Mouse (Mus musculus): ENCODE data around the gene Hs2st1. TPM values are rescaled to one million over a fixed set of nuclear protein-coding genes. Genes with fewer than 3 reads are reported as not detected.

Hs2st1 gene
- polyA plus RNA-seq, 1 experiment from 2014 or later, result 1.5 TPM

GRCm38 (mm10) chr3:144488787-144489186 lies 81.2 kb downstream of the Hs2st1 start:
- WGBS (ENCODE audit: insufficient replicate concordance), result 53% methylated on average over 2 of the region's 2 CpGs
- H3K27me3 ChIP-seq (ENCODE audit: insufficient read depth, low read length), result no peaks in the 10 kb centered on the region
- no peak overlapping the region for H3K9ac ChIP-seq (replicated peaks)
- ATAC-seq (no peak), DNase-seq (no peak)
- no peaks in the 10 kb centered on the region for H3K4me1 ChIP-seq (ENCODE audit: insufficient read depth)
- no peak overlapping the region for H3K27ac ChIP-seq (ENCODE audit: low read depth)
- no peak overlapping the region for H3K4me3 ChIP-seq (ENCODE audit: low read depth, low read length)
- no peak for TF ChIP-seq CTCF (IDR thresholded peaks at IDR 0.05; ENCODE audit: low read depth)
- TF ChIP-seq EP300 (IDR thresholded peaks at IDR 0.05; ENCODE audit: low read depth), result no peak
- H3K4me2 ChIP-seq (ENCODE audit: low read depth, low read length), result no peak overlapping the region
- no peaks in the 10 kb centered on the region for H3K9me3 ChIP-seq (ENCODE audit: low read length)
- no peaks in the 10 kb centered on the region for H3K36me3 ChIP-seq (replicated peaks; ENCODE audit: insufficient read depth, low read length)

GRCm38 (mm10) chr3:144480595-144480994 lies 89.4 kb downstream of the Hs2st1 start:
- DNase-seq (no peak), ATAC-seq (no peak)
- WGBS (ENCODE audit: insufficient replicate concordance), result 80% methylated on average over 5 of the region's 5 CpGs
- Histone ChIP-seq H3K9me3 (ENCODE audit: low read length) (no peaks in the 10 kb centered on the region), H3K4me2 (ENCODE audit: low read depth, low read length) (no peak overlapping the region), H3K4me3 (ENCODE audit: low read depth, low read length) (no peak overlapping the region), H3K27me3 (ENCODE audit: insufficient read depth, low read length) (no peaks in the 10 kb centered on the region), H3K9ac (replicated peaks) (no peak overlapping the region), H3K36me3 (replicated peaks; ENCODE audit: insufficient read depth, low read length) (no peaks in the 10 kb centered on the region), H3K4me1 (ENCODE audit: insufficient read depth) (no peaks in the 10 kb centered on the region), H3K27ac (ENCODE audit: low read depth) (no peak overlapping the region)
- TF ChIP-seq EP300 (IDR thresholded peaks at IDR 0.05; ENCODE audit: low read depth), result no peak
- TF ChIP-seq CTCF (IDR thresholded peaks at IDR 0.05; ENCODE audit: low read depth), result no peak

GRCm38 (mm10) chr3:144478427-144478794 lies 91.6 kb downstream of the Hs2st1 start:
- WGBS (ENCODE audit: insufficient replicate concordance), result 87% methylated on average over 7 of the region's 7 CpGs
- DNase-seq (no peak), ATAC-seq (no peak)
- TF ChIP-seq EP300 (IDR thresholded peaks at IDR 0.05; ENCODE audit: low read depth) (no peak), CTCF (IDR thresholded peaks at IDR 0.05; ENCODE audit: low read depth) (no peak)
- H3K4me1 ChIP-seq (ENCODE audit: insufficient read depth), result no peaks in the 10 kb centered on the region
- H3K4me2 ChIP-seq (ENCODE audit: low read depth, low read length), result no peak overlapping the region
- H3K9me3 ChIP-seq (ENCODE audit: low read length), result no peaks in the 10 kb centered on the region
- H3K36me3 ChIP-seq (replicated peaks; ENCODE audit: insufficient read depth, low read length), result no peaks in the 10 kb centered on the region
- H3K9ac ChIP-seq (replicated peaks), result no peak overlapping the region
- H3K27ac ChIP-seq (ENCODE audit: low read depth), result no peak overlapping the region
- H3K27me3 ChIP-seq (ENCODE audit: insufficient read depth, low read length), result no peaks in the 10 kb centered on the region
- H3K4me3 ChIP-seq (ENCODE audit: low read depth, low read length), result no peak overlapping the region

GRCm38 (mm10) chr3:144477707-144478426 lies 92.1 kb downstream of the Hs2st1 start:
- H3K36me3 ChIP-seq (replicated peaks; ENCODE audit: insufficient read depth, low read length), result no peaks in the 10 kb centered on the region
- TF ChIP-seq CTCF (IDR thresholded peaks at IDR 0.05; ENCODE audit: low read depth) (no peak), EP300 (IDR thresholded peaks at IDR 0.05; ENCODE audit: low read depth) (no peak)
- H3K4me3 ChIP-seq (ENCODE audit: low read depth, low read length), result no peak overlapping the region
- H3K9ac ChIP-seq (replicated peaks), result no peak overlapping the region
- no peak overlapping the region for H3K27ac ChIP-seq (ENCODE audit: low read depth)
- no peaks in the 10 kb centered on the region for H3K9me3 ChIP-seq (ENCODE audit: low read length)
- H3K4me2 ChIP-seq (ENCODE audit: low read depth, low read length), result no peak overlapping the region
- DNase-seq (no peak), ATAC-seq (no peak)
- WGBS (ENCODE audit: insufficient replicate concordance), result 89% methylated on average over 12 of the region's 12 CpGs
- no peaks in the 10 kb centered on the region for H3K4me1 ChIP-seq (ENCODE audit: insufficient read depth)
- no peaks in the 10 kb centered on the region for H3K27me3 ChIP-seq (ENCODE audit: insufficient read depth, low read length)

- H3K27me3 ChIP-seq (ENCODE audit: insufficient read depth, low read length), result no peaks in the 10 kb centered on the region
- H3K9me3 ChIP-seq (ENCODE audit: low read length), result no peaks in the 10 kb centered on the region
- H3K4me1 ChIP-seq (ENCODE audit: insufficient read depth), result no peaks in the 10 kb centered on the region
Observed at GRCm38 (mm10) chr3:144475891-144476290, 94.1 kb downstream of the Hs2st1 start.

GRCm38 (mm10) chr3:144474726-144475125 lies 95.3 kb downstream of the Hs2st1 start:
- no peak for DNase-seq
- TF ChIP-seq CTCF (IDR thresholded peaks at IDR 0.05; ENCODE audit: low read depth) (no peak), EP300 (IDR thresholded peaks at IDR 0.05; ENCODE audit: low read depth) (no peak)
- no peak overlapping the region for H3K27ac ChIP-seq (ENCODE audit: low read depth)
- no peak overlapping the region for H3K4me2 ChIP-seq (ENCODE audit: low read depth, low read length)
- no peak overlapping the region for H3K9ac ChIP-seq (replicated peaks)
- H3K9me3 ChIP-seq (ENCODE audit: low read length), result no peaks in the 10 kb centered on the region
- H3K27me3 ChIP-seq (ENCODE audit: insufficient read depth, low read length), result no peaks in the 10 kb centered on the region
- H3K4me1 ChIP-seq (ENCODE audit: insufficient read depth), result no peaks in the 10 kb centered on the region
- no peak overlapping the region for H3K4me3 ChIP-seq (ENCODE audit: low read depth, low read length)
- ATAC-seq, result no peak
- H3K36me3 ChIP-seq (replicated peaks; ENCODE audit: insufficient read depth, low read length), result no peaks in the 10 kb centered on the region
- 66% methylated on average over 5 of the region's 5 CpGs for WGBS (ENCODE audit: insufficient replicate concordance)

More at GRCm38 (mm10) chr3:144475891-144476290, 94.1 kb downstream of the Hs2st1 start:
- H3K4me2 ChIP-seq (ENCODE audit: low read depth, low read length), result no peak overlapping the region
- H3K27ac ChIP-seq (ENCODE audit: low read depth), result no peak overlapping the region
- no peaks in the 10 kb centered on the region for H3K36me3 ChIP-seq (replicated peaks; ENCODE audit: insufficient read depth, low read length)
- no peak overlapping the region for H3K4me3 ChIP-seq (ENCODE audit: low read depth, low read length)
- no peak for TF ChIP-seq CTCF (IDR thresholded peaks at IDR 0.05; ENCODE audit: low read depth)
- no peak for TF ChIP-seq EP300 (IDR thresholded peaks at IDR 0.05; ENCODE audit: low read depth)
- 84% methylated on average over 5 of the region's 5 CpGs for WGBS (ENCODE audit: insufficient replicate concordance)
- DNase-seq (no peak), ATAC-seq (no peak)
- no peak overlapping the region for H3K9ac ChIP-seq (replicated peaks)

Measured in liver, postnatal 0 days (tissue).